Mouse (Mus musculus): Measurements from ENCODE around the gene Olfr701. TPM values are rescaled to one million over a fixed set of nuclear protein-coding genes. Genes with fewer than 3 reads are reported as not detected.

Olfr701 gene
- not detected for total RNA-seq (2023)

DNA sequence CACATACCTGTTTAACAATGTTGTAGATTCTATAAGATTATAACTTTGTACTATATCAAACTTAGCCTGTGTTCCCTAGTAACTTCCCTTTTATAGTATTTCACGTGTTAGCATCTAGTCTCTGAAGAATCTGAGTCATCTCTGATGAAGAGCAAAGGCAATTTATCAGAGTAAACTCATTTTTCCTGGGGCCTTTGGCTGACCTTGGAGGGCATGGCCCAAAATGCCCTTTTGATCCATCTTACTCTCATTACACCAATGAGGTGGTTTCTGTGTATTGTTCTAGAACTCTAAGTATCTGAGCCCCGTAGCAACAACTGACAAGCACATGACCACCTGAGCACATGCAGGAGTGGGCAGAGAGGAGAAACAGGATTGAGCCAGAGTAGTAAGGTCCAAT lies at the start of gene Olfr701:
Gene Olfr701 (plus strand): TSS at position 301 of the 400 bp plus-strand sequence.

DNA sequence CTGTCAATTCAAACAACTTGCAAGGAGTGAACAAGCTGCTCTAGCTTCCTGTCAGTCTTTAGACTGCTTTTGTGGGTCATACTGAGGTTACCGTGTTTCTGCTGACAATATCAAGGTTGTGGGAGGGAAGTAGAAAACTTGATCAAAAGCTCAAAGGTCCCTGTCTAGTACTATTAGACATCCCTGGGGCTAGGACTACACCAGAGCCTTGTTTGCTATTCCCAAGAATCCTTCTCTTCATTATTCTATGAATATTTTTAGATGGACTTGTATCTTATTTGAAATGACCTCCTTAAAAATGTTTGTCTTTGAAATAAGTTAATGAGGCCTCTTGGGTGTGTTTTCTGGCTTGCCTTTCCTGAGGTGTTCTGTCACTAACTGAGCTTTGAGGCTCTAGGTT lies 20.8 kb upstream of the Olfr701 start, which contains the start of gene Olfr699:
Gene Olfr699 (minus strand): TSS at position 101 of the 400 bp plus-strand sequence.

DNA sequence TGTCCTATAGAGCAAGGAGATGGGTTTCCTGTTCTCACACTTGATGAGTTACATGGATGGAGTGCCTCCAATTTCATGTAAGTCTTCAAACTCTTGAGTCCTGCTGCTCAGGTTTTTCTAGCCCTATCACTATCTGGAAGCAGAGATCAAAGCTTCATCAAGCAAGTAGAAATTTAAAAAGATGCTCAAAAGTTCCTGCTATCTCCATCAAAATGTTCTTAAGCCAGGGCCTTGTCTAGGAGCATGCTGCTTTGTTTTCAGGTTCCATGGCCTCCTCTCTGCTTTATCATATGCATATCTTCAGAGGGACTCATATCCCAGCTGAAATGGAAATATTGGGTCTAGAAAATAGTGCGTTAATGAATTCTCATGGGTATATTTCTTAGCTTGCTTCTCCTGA lies 5.2 kb upstream of the Olfr701 start, which contains the start of gene Olfr700:
Gene Olfr700 (minus strand): TSS at position 101 of the 400 bp plus-strand sequence.

DNA sequence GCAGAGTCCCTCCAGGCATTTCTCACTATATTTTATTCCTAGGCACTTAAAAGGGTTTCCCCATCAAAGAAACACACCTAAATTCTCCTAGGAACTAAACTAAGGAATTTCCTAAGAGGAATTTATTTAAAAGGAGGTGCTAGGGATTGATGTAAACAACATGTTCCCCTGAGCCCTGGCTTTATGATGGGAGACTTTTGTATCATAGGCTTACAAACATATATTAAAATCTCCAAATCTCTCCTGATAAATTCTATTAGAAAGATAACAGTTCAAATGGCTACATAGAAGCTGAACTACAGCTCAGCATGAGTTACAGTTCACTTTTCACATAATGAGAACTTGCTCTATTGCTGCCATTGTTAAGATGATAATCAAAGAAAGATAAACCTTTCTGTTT lies 19.9 kb downstream of the Olfr701 start, which contains the start of gene Olfr702:
Gene Olfr702 (minus strand): TSS at position 101 of the 400 bp plus-strand sequence.

DNA sequence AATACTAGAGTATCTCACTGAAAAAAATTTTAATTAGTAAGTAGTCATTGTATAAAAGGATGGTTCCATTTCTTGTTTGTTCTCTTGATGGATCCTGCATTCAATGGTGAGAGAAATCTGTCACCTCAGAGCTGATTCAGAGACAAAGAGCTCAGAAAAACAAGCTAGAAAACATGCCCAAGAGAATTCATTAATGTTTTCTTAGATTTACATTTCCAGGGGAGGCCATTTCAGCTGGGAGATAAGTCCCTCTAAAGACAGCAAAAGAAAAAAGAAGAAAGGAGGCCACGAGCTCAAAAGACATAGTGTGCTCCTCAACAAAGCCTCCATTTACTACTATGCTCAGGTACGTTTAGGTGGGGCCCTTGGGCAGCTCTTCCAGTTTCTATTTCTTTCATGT lies 29.1 kb downstream of the Olfr701 start, which contains the start of gene Olfr703:
Gene Olfr703 (plus strand): TSS at position 301 of the 400 bp plus-strand sequence.

DNA sequence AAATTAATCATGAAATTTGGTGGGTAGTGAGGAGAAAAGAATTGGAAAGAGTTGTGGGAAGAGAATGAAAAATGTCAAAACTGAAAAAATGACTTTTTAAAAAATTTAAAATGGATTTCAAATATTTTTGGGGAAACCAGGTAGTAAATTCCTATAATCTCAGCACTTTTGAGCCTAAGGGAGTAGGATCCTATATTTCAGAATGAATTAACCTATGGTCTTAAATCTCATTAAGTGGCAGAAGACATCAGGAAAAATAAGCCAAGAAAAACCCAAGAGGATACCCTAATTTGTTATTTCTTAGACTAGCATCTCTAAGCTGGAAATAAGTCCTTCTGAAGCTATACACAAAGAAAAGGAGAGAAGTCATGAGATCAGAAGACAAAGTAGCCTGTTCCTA lies 49.0 kb downstream of the Olfr701 start, which contains the start of gene Olfr704:
Gene Olfr704 (plus strand): TSS at position 301 of the 400 bp plus-strand sequence.

Other genes with a start within 250 kb of the Olfr701 start
- not detected for gene Olfr693, start 133.5 kb upstream of the Olfr701 start, total RNA-seq (2023)
- not detected for gene Olfr694, start 122.3 kb upstream of the Olfr701 start, total RNA-seq (2023)
- not detected for gene Olfr695, start 97.7 kb upstream of the Olfr701 start, total RNA-seq (2023)
- not detected for gene Olfr697, start 71.7 kb upstream of the Olfr701 start, total RNA-seq (2023)
- not detected for gene Olfr698, start 58.7 kb upstream of the Olfr701 start, total RNA-seq (2023)
- gene Olfr699, start 20.9 kb upstream of the Olfr701 start, total RNA-seq (2023) = not detected
- gene Olfr700, start 5.3 kb upstream of the Olfr701 start, total RNA-seq (2023) = not detected
- gene Olfr702, start 19.8 kb downstream of the Olfr701 start, total RNA-seq (2023) = not detected
- gene Olfr703, start 29.2 kb downstream of the Olfr701 start, total RNA-seq (2023) = not detected
- gene Olfr704, start 49.1 kb downstream of the Olfr701 start, total RNA-seq (2023) = not detected
- gene Olfr705, start 62.8 kb downstream of the Olfr701 start, total RNA-seq (2023) = not detected
- not detected for gene Olfr706, start 74.0 kb downstream of the Olfr701 start, total RNA-seq (2023)
- gene Olfr707, start 87.1 kb downstream of the Olfr701 start, total RNA-seq (2023) = not detected
- not detected for gene Olfr1532-ps1, start 93.9 kb downstream of the Olfr701 start, total RNA-seq (2023)
- under 1 TPM; 0.07 to 0.22 TPM for gene Olfr709-ps1, start 118.1 kb downstream of the Olfr701 start, total RNA-seq (2023)
- gene Olfr710, start 134.2 kb downstream of the Olfr701 start, total RNA-seq (2023) = not detected
- gene Olfr6, start 149.8 kb downstream of the Olfr701 start, total RNA-seq (2023) = not detected
- gene Olfr711, start 161.3 kb downstream of the Olfr701 start, total RNA-seq (2023) = not detected
- gene Olfr2, start 191.9 kb downstream of the Olfr701 start, total RNA-seq (2023) = not detected
- gene Olfr713, start 217.0 kb downstream of the Olfr701 start, total RNA-seq (2023) = not detected

Measured in neutrophil, adult 59 days (primary cell).